Mouse (Mus musculus): ENCODE measurements at regions not wholly inside any gene's neighbourhood (a gene's known extent, or its start where the extent isn't known, plus 50 kb on each side); places are given as distances from the start of the nearest gene placed in this dataset.

GRCm38 (mm10) chr12:58743800-58744199 lies 268.0 kb downstream of the Sec23a start:
- peak in 1 of 2 experiments; percentile 6 for DNase-seq (ENCODE audit: low spot score in 2 of 2)

- DNase-seq (ENCODE audit: low spot score in 2 of 2) = peak in 1 of 2 experiments; percentile 0
Measured at GRCm38 (mm10) chr12:58728094-58728493, 283.7 kb downstream of the Sec23a start.

- DNase-seq (ENCODE audit: low spot score in 2 of 2) = no peak
Measured at GRCm38 (mm10) chr12:58727547-58727946, 284.3 kb downstream of the Sec23a start.

GRCm38 (mm10) chr12:58717908-58718307 lies 293.9 kb downstream of the Sec23a start:
- DNase-seq (ENCODE audit: low spot score in 2 of 2) = no peak

- no peak for DNase-seq (ENCODE audit: low spot score in 2 of 2)
Measured at GRCm38 (mm10) chr12:58714207-58714606, 297.6 kb downstream of the Sec23a start.

- DNase-seq (ENCODE audit: low spot score in 2 of 2) = no peak
Measured at GRCm38 (mm10) chr12:58695680-58696079, 316.1 kb downstream of the Sec23a start.

GRCm38 (mm10) chr12:58669914-58670635 lies 341.7 kb downstream of the Sec23a start:
- peak in 1 of 2 experiments; percentile 18 for DNase-seq (ENCODE audit: low spot score in 2 of 2)

GRCm38 (mm10) chr12:58654530-58655056 lies 357.2 kb downstream of the Sec23a start:
- no peak for DNase-seq (ENCODE audit: low spot score in 2 of 2)

- peak; percentile 21 to 78 for DNase-seq (ENCODE audit: low spot score in 2 of 2)
Measured at GRCm38 (mm10) chr12:58653751-58654150, 358.1 kb downstream of the Sec23a start.

GRCm38 (mm10) chr12:58653222-58653621 lies 358.6 kb downstream of the Sec23a start:
- DNase-seq (ENCODE audit: low spot score in 2 of 2) = peak; percentile 37 to 39

GRCm38 (mm10) chr12:58652701-58653100 lies 359.1 kb downstream of the Sec23a start:
- no peak for DNase-seq (ENCODE audit: low spot score in 2 of 2)

- no peak for DNase-seq (ENCODE audit: low spot score in 2 of 2)
Measured at GRCm38 (mm10) chr12:58648322-58648721, 363.5 kb downstream of the Sec23a start.

- DNase-seq (ENCODE audit: low spot score in 2 of 2) = no peak
Measured at GRCm38 (mm10) chr12:58643843-58644242, 368.0 kb downstream of the Sec23a start.

- no peak for DNase-seq (ENCODE audit: low spot score in 2 of 2)
Measured at GRCm38 (mm10) chr12:58639478-58639877, 370.4 kb upstream of the Clec14a start.

GRCm38 (mm10) chr12:58638260-58638659 lies 369.2 kb upstream of the Clec14a start:
- DNase-seq (ENCODE audit: low spot score in 2 of 2) = peak in 1 of 2 experiments; percentile 18

GRCm38 (mm10) chr12:58632529-58632928 lies 363.4 kb upstream of the Clec14a start:
- no peak for DNase-seq (ENCODE audit: low spot score in 2 of 2)

GRCm38 (mm10) chr12:58628817-58629216 lies 359.7 kb upstream of the Clec14a start:
- DNase-seq (ENCODE audit: low spot score in 2 of 2) = no peak

GRCm38 (mm10) chr12:58625144-58625543 lies 356.1 kb upstream of the Clec14a start:
- no peak for DNase-seq (ENCODE audit: low spot score in 2 of 2)

GRCm38 (mm10) chr12:58619508-58620310 lies 350.6 kb upstream of the Clec14a start:
- no peak for DNase-seq (ENCODE audit: low spot score in 2 of 2)

GRCm38 (mm10) chr12:58594781-58595180 lies 325.7 kb upstream of the Clec14a start:
- no peak for DNase-seq (ENCODE audit: low spot score in 2 of 2)

- no peak for DNase-seq (ENCODE audit: low spot score in 2 of 2)
Measured at GRCm38 (mm10) chr12:58591480-58591829, 322.4 kb upstream of the Clec14a start.

Measured in layer of hippocampus, postnatal 14 days (tissue).